20 mouse cellular contexts compared by ENCODE assay signal in the genomic region with DNA sequence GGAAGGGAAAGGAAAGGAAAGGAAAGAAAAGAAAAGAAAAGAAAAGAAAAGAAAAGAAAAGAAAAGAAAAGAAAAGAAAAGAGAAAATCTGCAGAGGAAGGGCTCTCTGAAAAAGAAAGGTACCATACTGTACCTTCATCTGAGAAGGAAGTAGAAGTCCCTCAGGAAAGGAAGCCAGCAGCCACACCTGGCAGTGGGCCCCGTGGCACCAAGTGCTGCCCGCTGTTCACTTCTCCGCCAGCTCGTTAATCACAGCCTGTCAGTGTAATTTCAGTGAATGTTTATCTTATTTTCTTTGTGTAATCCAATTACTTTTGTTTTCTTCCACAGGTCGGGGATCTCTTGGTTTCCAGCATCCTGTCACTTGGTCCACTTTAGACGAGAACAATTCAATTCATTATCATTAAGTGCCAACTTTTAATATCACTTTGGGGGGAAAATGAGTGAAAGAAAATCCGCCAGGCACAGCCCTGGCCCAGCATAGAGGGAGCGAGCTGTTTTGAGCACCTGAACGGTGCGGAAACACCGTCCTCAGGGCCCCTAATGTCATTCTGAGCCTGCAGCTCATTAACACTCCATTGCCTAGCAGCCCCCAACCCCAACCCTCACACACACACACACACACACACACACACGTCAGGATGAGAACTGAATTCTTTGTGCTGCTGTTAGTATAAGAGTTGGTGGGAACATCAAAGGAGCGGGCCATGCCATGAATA.
DNase-seq lines count a peak whose midpoint lies in the region; ATAC-seq and TF ChIP-seq lines count a peak whose summit lies in the region.
"Had no signal": no experiment of that assay in that cellular context is flagged by ENCODE, and none has a peak within 500 bp of the region (broad histone marks: within the 10 kb centered on the region; RNA-seq: fewer than 3 reads in every experiment).

No protein-coding gene starts in this region.

- H3K27ac ChIP-seq in cerebellum, adult 2 months (ENCODE audit: insufficient read depth, low read length) = no peak overlapping the region
- H3K27ac ChIP-seq in forebrain, postnatal 0 days (ENCODE audit: low read depth, low read length) = no peak overlapping the region
- no peak overlapping the region for H3K27ac ChIP-seq in forebrain, embryonic 11.5 days (ENCODE audit: low read depth, low read length)
- no peak overlapping the region for H3K27ac ChIP-seq in limb, embryonic 11.5 days (replicated peaks; ENCODE audit: low read depth, low read length)
- H3K27ac ChIP-seq in limb, embryonic 10.5 days = no peak overlapping the region
- H3K27ac ChIP-seq in hindbrain, postnatal 0 days = no peak overlapping the region
- H3K27ac ChIP-seq: embryonic facial prominence, embryonic 13.5 days had no signal

- H3K4me1 ChIP-seq in cerebellum, adult 2 months (ENCODE audit: control insufficient read depth, insufficient read depth, low read length) = peaks cover 7% of the 10 kb centered on the region
- H3K4me1 ChIP-seq in forebrain, postnatal 0 days (ENCODE audit: insufficient read depth) = no peaks in the 10 kb centered on the region
- no peaks in the 10 kb centered on the region for H3K4me1 ChIP-seq in forebrain, embryonic 11.5 days (replicated peaks; ENCODE audit: control insufficient read depth, insufficient read depth, low read length)
- 0 out of 2 replicates have a peak, but pooled peaks cover 2% of the 10 kb centered on the region for H3K4me1 ChIP-seq in limb, embryonic 11.5 days (ENCODE audit: control insufficient read depth, insufficient read depth, low read length)
- peaks cover 9% of the 10 kb centered on the region for H3K4me1 ChIP-seq in limb, embryonic 10.5 days
- H3K4me1 ChIP-seq in hindbrain, postnatal 0 days (ENCODE audit: insufficient read depth, low read length) = no peaks in the 10 kb centered on the region
- H3K4me1 ChIP-seq: embryonic facial prominence, embryonic 13.5 days had no signal

- no peak for TF ChIP-seq POLR2A in cerebellum, adult 2 months (IDR thresholded peaks at IDR 0.05; ENCODE audit: borderline replicate concordance, insufficient read depth, low read length)

- 36% methylated on average over 13 of the region's 13 CpGs for WGBS in cerebellum, adult 2 months
- 27% methylated on average over 13 of the region's 13 CpGs for WGBS in forebrain, postnatal 0 days
- WGBS in forebrain, embryonic 11.5 days = 50% methylated on average over 13 of the region's 13 CpGs
- WGBS in limb, embryonic 11.5 days = 40% methylated on average over 13 of the region's 13 CpGs
- 59% methylated on average over 13 of the region's 13 CpGs for WGBS in limb, embryonic 10.5 days
- WGBS in hindbrain, postnatal 0 days = 37% methylated on average over 13 of the region's 13 CpGs

- no peaks in the 10 kb centered on the region for H3K9me3 ChIP-seq in forebrain, postnatal 0 days (ENCODE audit: low read length)
- H3K9me3 ChIP-seq in forebrain, embryonic 11.5 days (ENCODE audit: control insufficient read depth, low read length) = no peaks in the 10 kb centered on the region
- H3K9me3 ChIP-seq in limb, embryonic 11.5 days (ENCODE audit: control insufficient read depth, low read length) = no peaks in the 10 kb centered on the region
- H3K9me3 ChIP-seq in limb, embryonic 10.5 days (replicated peaks) = no peaks in the 10 kb centered on the region
- no peaks in the 10 kb centered on the region for H3K9me3 ChIP-seq in hindbrain, postnatal 0 days (ENCODE audit: low read length)
- H3K9me3 ChIP-seq: embryonic facial prominence, embryonic 13.5 days had no signal

- H3K4me3 ChIP-seq in cerebellum, adult 2 months (replicated peaks; ENCODE audit: insufficient read depth, low read depth, low read length) = no peak overlapping the region
- no peak overlapping the region for H3K4me3 ChIP-seq in forebrain, postnatal 0 days (ENCODE audit: low read depth, low read length)
- no peak overlapping the region for H3K4me3 ChIP-seq in forebrain, embryonic 11.5 days (ENCODE audit: low read depth, low read length)
- no peak overlapping the region for H3K4me3 ChIP-seq in limb, embryonic 11.5 days (ENCODE audit: low read depth, low read length)
- H3K4me3 ChIP-seq in limb, embryonic 10.5 days = no peak overlapping the region
- no peak overlapping the region for H3K4me3 ChIP-seq in hindbrain, postnatal 0 days (ENCODE audit: low read length)
- H3K4me3 ChIP-seq: embryonic facial prominence, embryonic 13.5 days had no signal

- H3K27me3 ChIP-seq in cerebellum, adult 2 months (ENCODE audit: control insufficient read depth, insufficient read depth, low read length) = no peaks in the 10 kb centered on the region; the same call in 1 of the 2 replicates
- no peaks in the 10 kb centered on the region for H3K27me3 ChIP-seq in forebrain, postnatal 0 days (ENCODE audit: insufficient read depth, low read length)
- H3K27me3 ChIP-seq in forebrain, embryonic 11.5 days (ENCODE audit: control insufficient read depth, insufficient read depth, low read length) = no peaks in the 10 kb centered on the region
- no peaks in the 10 kb centered on the region for H3K27me3 ChIP-seq in limb, embryonic 11.5 days (ENCODE audit: control insufficient read depth, insufficient read depth, low read length)
- no peaks in the 10 kb centered on the region; the same call in 1 of the 2 replicates for H3K27me3 ChIP-seq in limb, embryonic 10.5 days (ENCODE audit: low read depth, poor library complexity, severe bottlenecking)
- H3K27me3 ChIP-seq in hindbrain, postnatal 0 days (ENCODE audit: insufficient read depth, low read length) = no peaks in the 10 kb centered on the region

- no peak overlapping the region for H3K4me2 ChIP-seq in forebrain, postnatal 0 days (ENCODE audit: low read depth)
- no peak overlapping the region for H3K4me2 ChIP-seq in forebrain, embryonic 11.5 days (ENCODE audit: low read depth, low read length, severe bottlenecking)
- H3K4me2 ChIP-seq in limb, embryonic 11.5 days (ENCODE audit: low read depth, severe bottlenecking) = no peak overlapping the region
- no peak overlapping the region for H3K4me2 ChIP-seq in hindbrain, postnatal 0 days (ENCODE audit: low read depth, low read length)
- H3K4me2 ChIP-seq: embryonic facial prominence, embryonic 13.5 days; liver, embryonic 11.5 days had no signal

- peak; percentile 42 for ATAC-seq in forebrain, postnatal 0 days
- ATAC-seq in forebrain, embryonic 11.5 days (replicated peaks; ENCODE audit: low FRiP score) = no peak
- no peak for ATAC-seq in limb, embryonic 11.5 days (ENCODE audit: insufficient number of reproducible peaks, low FRiP score, low TSS enrichment, low read depth)
- 0 out of 2 replicates have a peak, but pooled peaks have one; percentile 59 for ATAC-seq in hindbrain, postnatal 0 days
- ATAC-seq: activated CD4-positive, CD25-positive, alpha-beta regulatory T cell, adult 4 months; midbrain, embryonic 16.5 days had no signal

- DNase-seq in cerebellum, adult 2 months = peak; percentile 30 to 32
- no peak for DNase-seq in cerebellum, postnatal 4 days (ENCODE audit: low spot score in 2 of 2)
- DNase-seq in forebrain, postnatal 0 days = peak; percentile 24
- no peak for DNase-seq in forebrain, embryonic 11.5 days (ENCODE audit: low spot score)
- DNase-seq in limb, embryonic 11.5 days (ENCODE audit: low spot score) = peak; percentile 25
- DNase-seq in limb, embryonic 10.5 days (ENCODE audit: low spot score) = no peak
- DNase-seq in hindbrain, postnatal 0 days (ENCODE audit: low spot score) = peak; percentile 25
- no peak for DNase-seq in kidney, postnatal 36 days
- DNase-seq: adrenal gland, postnatal 14 days; gastrocnemius, postnatal 36 days; kidney, adult 11 months; lung, adult 18-20 months; lung, postnatal 36 days; right cerebral cortex, postnatal 25 days; thymus, postnatal 4 days had no signal

- no peak for TF ChIP-seq CTCF in cerebellum, adult 2 months (IDR thresholded peaks at IDR 0.05; ENCODE audit: borderline replicate concordance, insufficient read depth, low read depth, low read length)
- no peak for TF ChIP-seq CTCF in forebrain, postnatal 0 days (IDR thresholded peaks at IDR 0.05; ENCODE audit: low read depth)
- no peak for TF ChIP-seq CTCF in hindbrain, postnatal 0 days (IDR thresholded peaks at IDR 0.05; ENCODE audit: low read depth)

- H3K36me3 ChIP-seq in forebrain, postnatal 0 days (ENCODE audit: insufficient read depth) = no peaks in the 10 kb centered on the region
- H3K36me3 ChIP-seq in forebrain, embryonic 11.5 days (ENCODE audit: control insufficient read depth, insufficient read depth, low read length) = no peaks in the 10 kb centered on the region
- H3K36me3 ChIP-seq in limb, embryonic 11.5 days (ENCODE audit: control insufficient read depth, insufficient read depth, low read length) = no peaks in the 10 kb centered on the region
- no peaks in the 10 kb centered on the region for H3K36me3 ChIP-seq in limb, embryonic 10.5 days
- no peaks in the 10 kb centered on the region for H3K36me3 ChIP-seq in hindbrain, postnatal 0 days (ENCODE audit: insufficient read depth, low read length)
- H3K36me3 ChIP-seq: embryonic facial prominence, embryonic 13.5 days; G1E had no signal

- no peak overlapping the region for H3K9ac ChIP-seq in forebrain, postnatal 0 days
- no peak overlapping the region for H3K9ac ChIP-seq in forebrain, embryonic 11.5 days (ENCODE audit: low read length)
- no peak overlapping the region for H3K9ac ChIP-seq in limb, embryonic 11.5 days (ENCODE audit: low read length)
- H3K9ac ChIP-seq in hindbrain, postnatal 0 days (replicated peaks; ENCODE audit: low read length) = no peak overlapping the region
- H3K9ac ChIP-seq: embryonic facial prominence, embryonic 13.5 days had no signal

Comparison
In these comparisons a context has a peak if more than half of its experiments do, and no peak if none do; other contexts are left out.
1. DNase-seq: peak in cerebellum, adult 2 months (2 of 2), forebrain, postnatal 0 days (single experiment), limb, embryonic 11.5 days (single experiment) and hindbrain, postnatal 0 days (single experiment); none in cerebellum, postnatal 4 days (0 of 2), forebrain, embryonic 11.5 days (single experiment), limb, embryonic 10.5 days (single experiment) and kidney, postnatal 36 days (0 of 2).
2. ATAC-seq: peak in forebrain, postnatal 0 days (single experiment) and hindbrain, postnatal 0 days (single experiment); none in forebrain, embryonic 11.5 days (single experiment) and limb, embryonic 11.5 days (single experiment).